Mouse (Mus musculus) liver, embryonic 15.5 days (tissue): Measurements from ENCODE around the gene Rock2. TPM values are rescaled to one million over a fixed set of nuclear protein-coding genes. Genes with fewer than 3 reads are reported as not detected.

Experiments used
- ATAC-seq: fragments of 200-750 bp; cut with Nextera tagmentation; 2 replicates; pipeline ENCODE4 v1.8.0; 2017; ENCODE audit warnings: moderate number of reproducible peaks, mild to moderate bottlenecking, moderate library complexity; ENCODE audit not compliant: insufficient read depth
- H3K27ac ChIP-seq: fragments of 300-500 bp; sonication (generic); replicated peaks from 2 replicates; pipeline ENCODE4 v1.5.1; 2015; ENCODE audit warnings: mild to moderate bottlenecking, inconsistent platforms
- H3K27me3 ChIP-seq: fragments of 300-500 bp; sonication (generic); 2 replicates; pipeline ENCODE4 v1.6.1; 2015; ENCODE audit warnings: mild to moderate bottlenecking, inconsistent platforms
- H3K36me3 ChIP-seq: fragments of 300-500 bp; sonication (generic); replicated peaks from 2 replicates; pipeline ENCODE4 v1.6.1; 2015; ENCODE audit warnings: moderate library complexity, mild to moderate bottlenecking, inconsistent platforms
- H3K4me1 ChIP-seq: fragments of 300-500 bp; sonication (generic); replicated peaks from 2 replicates; pipeline ENCODE4 v1.6.1; 2015; ENCODE audit warnings: inconsistent platforms
- H3K4me2 ChIP-seq: fragments of 300-500 bp; sonication (generic); 2 replicates; pipeline ENCODE4 v1.6.1; 2015; ENCODE audit warnings: moderate library complexity, mild to moderate bottlenecking, inconsistent platforms
- H3K4me3 ChIP-seq: fragments of 300-500 bp; sonication (generic); replicated peaks from 2 replicates; pipeline ENCODE4 v1.5.1; 2015; ENCODE audit warnings: mild to moderate bottlenecking, inconsistent platforms
- H3K9ac ChIP-seq: fragments of 300-500 bp; sonication (generic); 2 replicates; pipeline ENCODE4 v1.6.1; 2015; ENCODE audit warnings: moderate library complexity, mild to moderate bottlenecking, inconsistent platforms
- H3K9me3 ChIP-seq: fragments of 300-500 bp; sonication (generic); replicated peaks from 2 replicates; pipeline ENCODE4 v1.6.1; 2016; ENCODE audit warnings: inconsistent platforms
- WGBS: fragments of 180-500 bp; shearing (Covaris S2); methylation state at CpG from one replicate; pipeline ENCODE4 v1.1.7; 2015; ENCODE audit warnings: mixed read lengths; ENCODE audit not compliant: insufficient replicate concordance; 5-methylcytosine and 5-hydroxymethylcytosine counted together
- polyA plus RNA-seq: library from polyadenylated mRNA; unstranded; fragments of >200 nt; fragmentation: Nextera tagmentation; extraction: Ambion mirVana; gene quantifications from 2 replicates; pipeline ENCODE4 v1.2.1, GENCODE M21; 2015

Rock2 gene
- polyA plus RNA-seq, 1 experiment from 2014 or later = 6.3 TPM

- Histone ChIP-seq H3K36me3 (no peaks in the 10 kb centered on the region), H3K4me1 (no peaks in the 10 kb centered on the region), H3K9ac (no peak overlapping the region), H3K27me3 (no peaks in the 10 kb centered on the region), H3K4me2 (no peak overlapping the region), H3K9me3 (no peaks in the 10 kb centered on the region), H3K4me3 (no peak overlapping the region), H3K27ac (no peak overlapping the region)
- ATAC-seq = no peak
- 54% methylated on average over 1 of the region's 1 CpGs for WGBS
Measured at GRCm38 (mm10) chr12:16860533-16860932, 34.2 kb upstream of the Rock2 start.

GRCm38 (mm10) chr12:16860961-16861360 lies 33.7 kb upstream of the Rock2 start:
- WGBS = 20% methylated on average over 3 of the region's 3 CpGs

GRCm38 (mm10) chr12:16864477-16864876 lies 30.2 kb upstream of the Rock2 start:
- Histone ChIP-seq H3K27ac (no peak overlapping the region), H3K36me3 (no peaks in the 10 kb centered on the region), H3K9ac (no peak overlapping the region), H3K4me1 (peaks cover 3% of the 10 kb centered on the region), H3K4me2 (no peak overlapping the region), H3K4me3 (no peak overlapping the region), H3K27me3 (no peaks in the 10 kb centered on the region), H3K9me3 (no peaks in the 10 kb centered on the region)
- 54% methylated on average over 4 of the region's 4 CpGs for WGBS
- no peak for ATAC-seq

More at GRCm38 (mm10) chr12:16860961-16861360, 33.7 kb upstream of the Rock2 start:
- Histone ChIP-seq H3K4me1 (no peaks in the 10 kb centered on the region), H3K9ac (no peak overlapping the region), H3K36me3 (no peaks in the 10 kb centered on the region), H3K4me2 (no peak overlapping the region), H3K27me3 (no peaks in the 10 kb centered on the region), H3K4me3 (no peak overlapping the region), H3K9me3 (no peaks in the 10 kb centered on the region), H3K27ac (no peak overlapping the region)
- ATAC-seq = no peak

GRCm38 (mm10) chr12:16865871-16866270 lies 28.8 kb upstream of the Rock2 start:
- no peaks in the 10 kb centered on the region for H3K36me3 ChIP-seq
- 12% methylated on average over 3 of the region's 3 CpGs for WGBS
- H3K27me3 ChIP-seq = no peaks in the 10 kb centered on the region
- no peaks in the 10 kb centered on the region for H3K9me3 ChIP-seq
- peaks cover 13% of the 10 kb centered on the region for H3K4me1 ChIP-seq
- H3K4me2 ChIP-seq = no peak overlapping the region
- no peak overlapping the region for H3K9ac ChIP-seq
- H3K27ac ChIP-seq = no peak overlapping the region
- ATAC-seq = no peak
- H3K4me3 ChIP-seq = no peak overlapping the region

GRCm38 (mm10) chr12:16866460-16866859 lies 28.2 kb upstream of the Rock2 start:
- ATAC-seq = no peak
- Histone ChIP-seq H3K27me3 (no peaks in the 10 kb centered on the region), H3K4me1 (peaks cover 13% of the 10 kb centered on the region), H3K27ac (no peak overlapping the region), H3K9ac (no peak overlapping the region), H3K4me2 (no peak overlapping the region), H3K4me3 (no peak overlapping the region), H3K36me3 (no peaks in the 10 kb centered on the region), H3K9me3 (no peaks in the 10 kb centered on the region)
- 10% methylated on average over 3 of the region's 3 CpGs for WGBS

- Histone ChIP-seq H3K27me3 (no peaks in the 10 kb centered on the region), H3K4me3 (no peak overlapping the region), H3K9me3 (no peaks in the 10 kb centered on the region), H3K36me3 (no peaks in the 10 kb centered on the region), H3K27ac (no peak overlapping the region), H3K4me1 (peaks cover 13% of the 10 kb centered on the region), H3K9ac (no peak overlapping the region), H3K4me2 (no peak overlapping the region)
- ATAC-seq = no peak
- 52% methylated on average over 7 of the region's 7 CpGs for WGBS
Measured at GRCm38 (mm10) chr12:16867306-16867705, 27.4 kb upstream of the Rock2 start.

GRCm38 (mm10) chr12:16868618-16869017 lies 26.1 kb upstream of the Rock2 start:
- Histone ChIP-seq H3K36me3 (no peaks in the 10 kb centered on the region), H3K9me3 (no peaks in the 10 kb centered on the region), H3K27ac (no peak overlapping the region), H3K4me1 (peaks cover 18% of the 10 kb centered on the region), H3K4me2 (no peak overlapping the region), H3K4me3 (no peak overlapping the region), H3K9ac (no peak overlapping the region), H3K27me3 (no peaks in the 10 kb centered on the region)
- WGBS = 67% methylated on average over 6 of the region's 6 CpGs
- ATAC-seq = no peak

- Histone ChIP-seq H3K4me3 (no peak overlapping the region), H3K9me3 (no peaks in the 10 kb centered on the region), H3K27ac (no peak overlapping the region), H3K4me2 (no peak overlapping the region), H3K27me3 (no peaks in the 10 kb centered on the region), H3K36me3 (no peaks in the 10 kb centered on the region), H3K9ac (no peak overlapping the region), H3K4me1 (peaks cover 20% of the 10 kb centered on the region)
- WGBS = 52% methylated on average over 8 of the region's 8 CpGs
- ATAC-seq = no peak
Measured at GRCm38 (mm10) chr12:16869091-16869778, 25.5 kb upstream of the Rock2 start.

- H3K9me3 ChIP-seq = no peaks in the 10 kb centered on the region
- no peak for ATAC-seq
- 46% methylated on average over 9 of the region's 9 CpGs for WGBS
- peak overlapping the region; percentile 11; the same call in 1 of the 2 replicates for H3K27ac ChIP-seq
- peaks cover 26% of the 10 kb centered on the region for H3K4me1 ChIP-seq
- no peaks in the 10 kb centered on the region for H3K36me3 ChIP-seq
- H3K27me3 ChIP-seq = no peaks in the 10 kb centered on the region
- H3K4me2 ChIP-seq = no peak overlapping the region
- H3K4me3 ChIP-seq = no peak overlapping the region
- H3K9ac ChIP-seq = no peak overlapping the region
Measured at GRCm38 (mm10) chr12:16869870-16870404, 24.8 kb upstream of the Rock2 start.

GRCm38 (mm10) chr12:16870405-16871068 lies 24.2 kb upstream of the Rock2 start:
- Histone ChIP-seq H3K4me2 (no peak overlapping the region), H3K9ac (no peak overlapping the region), H3K4me1 (peaks cover 32% of the 10 kb centered on the region), H3K27ac (peak overlapping the region; percentile 11; the same call in 1 of the 2 replicates), H3K36me3 (no peaks in the 10 kb centered on the region), H3K27me3 (no peaks in the 10 kb centered on the region), H3K4me3 (no peak overlapping the region), H3K9me3 (no peaks in the 10 kb centered on the region)
- 0 out of 2 replicates have a peak, but pooled peaks have one; percentile 19 for ATAC-seq
- WGBS = 27% methylated on average over 8 of the region's 8 CpGs

GRCm38 (mm10) chr12:16872006-16872405 lies 22.7 kb upstream of the Rock2 start:
- H3K36me3 ChIP-seq = no peaks in the 10 kb centered on the region
- no peaks in the 10 kb centered on the region for H3K9me3 ChIP-seq
- no peaks in the 10 kb centered on the region for H3K27me3 ChIP-seq
- no peak overlapping the region for H3K9ac ChIP-seq
- 89% methylated on average over 1 of the region's 1 CpGs for WGBS
- ATAC-seq = no peak
- H3K4me3 ChIP-seq = no peak overlapping the region
- H3K4me1 ChIP-seq = peaks cover 42% of the 10 kb centered on the region
- H3K27ac ChIP-seq = no peak overlapping the region
- H3K4me2 ChIP-seq = no peak overlapping the region
